Mouse (Mus musculus): ENCODE data around the gene Fgfbp3.
"Not testable (repeated sequence)": the region's sequence is repeated elsewhere in the genome, so short reads cannot be mapped to it uniquely, and the experiment has no call there.

Gene Fgfbp3

DNA sequence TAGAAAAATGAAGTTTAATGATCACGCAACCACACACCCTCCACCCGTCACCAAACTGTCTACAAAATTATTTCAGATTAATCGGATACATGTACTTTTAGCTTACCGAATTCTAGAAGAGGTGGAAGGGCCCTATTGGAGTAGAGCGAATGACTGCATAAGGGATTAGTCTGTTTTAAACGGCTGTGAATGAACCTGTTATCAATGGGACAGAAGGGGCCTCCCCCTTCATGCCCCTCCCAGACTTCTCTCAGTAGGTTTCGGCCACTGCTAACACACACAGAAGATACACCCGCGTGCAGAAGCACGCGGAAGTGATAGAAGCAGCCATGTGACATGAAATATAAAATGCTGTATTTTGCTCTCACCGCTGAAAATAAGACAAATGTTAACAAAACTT is at the start of gene Fgfbp3:
TSS of gene Fgfbp3 (minus strand) at position 150 of the 400 bp plus-strand sequence.
- no peak for DNase-seq (ENCODE audit: low spot score in 2 of 2)

DNA sequence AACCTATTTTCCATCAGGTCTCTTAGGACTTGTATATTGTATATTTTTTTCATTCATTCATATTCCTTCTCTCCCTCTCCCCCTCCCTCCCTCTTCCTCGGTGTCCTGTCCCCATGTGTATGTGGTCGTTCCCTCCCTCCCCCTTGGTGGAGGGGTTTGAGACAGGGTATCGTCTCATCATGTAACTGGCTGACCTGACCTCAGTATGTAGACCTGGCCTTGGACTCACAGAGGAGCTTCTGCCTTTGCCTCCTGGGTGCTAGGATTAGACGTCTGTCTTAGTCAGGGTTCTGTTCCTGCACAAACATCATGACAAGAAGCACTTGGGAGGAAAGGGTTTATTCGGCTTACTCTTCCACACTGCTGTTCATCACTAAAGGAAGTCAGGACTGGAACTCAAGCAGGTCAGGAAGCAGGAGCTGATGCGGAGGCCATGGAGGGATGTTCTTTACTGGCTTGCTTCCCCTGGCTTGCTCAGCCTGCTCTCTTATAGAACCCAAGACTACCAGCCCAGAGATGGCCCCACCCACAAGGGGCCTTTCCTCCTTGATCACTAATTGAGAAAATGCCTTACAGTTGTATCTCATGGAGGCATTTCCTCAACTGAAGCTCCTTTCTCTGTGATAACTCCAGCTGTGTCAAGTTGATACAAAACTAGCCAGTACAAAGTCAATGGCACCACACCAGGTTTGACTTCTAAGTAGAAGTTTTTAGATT is 43.3 kb upstream of the Fgfbp3 start:
- not testable (repeated sequence) for DNase-seq (ENCODE audit: low spot score in 2 of 2)

DNA sequence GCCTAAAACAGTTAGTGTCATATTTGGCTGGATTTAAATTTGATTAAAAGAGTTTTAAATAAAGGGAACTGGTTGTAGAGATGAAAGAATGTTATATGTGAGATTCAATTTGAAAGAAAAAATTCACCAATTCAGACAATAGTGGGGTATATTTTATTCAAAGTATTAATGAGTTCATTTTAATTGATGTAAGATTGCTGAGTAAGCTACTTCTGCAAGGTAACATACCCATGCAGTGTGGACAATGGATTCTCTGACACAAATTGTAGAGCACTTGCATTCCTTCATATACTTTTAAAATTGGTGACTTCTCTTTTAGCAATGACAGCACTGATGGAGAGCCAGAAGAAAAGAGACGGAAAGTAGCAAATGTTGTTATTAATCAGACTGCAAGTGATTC is 41.9 kb upstream of the Fgfbp3 start:
- DNase-seq (ENCODE audit: low spot score in 2 of 2), result no peak

DNA sequence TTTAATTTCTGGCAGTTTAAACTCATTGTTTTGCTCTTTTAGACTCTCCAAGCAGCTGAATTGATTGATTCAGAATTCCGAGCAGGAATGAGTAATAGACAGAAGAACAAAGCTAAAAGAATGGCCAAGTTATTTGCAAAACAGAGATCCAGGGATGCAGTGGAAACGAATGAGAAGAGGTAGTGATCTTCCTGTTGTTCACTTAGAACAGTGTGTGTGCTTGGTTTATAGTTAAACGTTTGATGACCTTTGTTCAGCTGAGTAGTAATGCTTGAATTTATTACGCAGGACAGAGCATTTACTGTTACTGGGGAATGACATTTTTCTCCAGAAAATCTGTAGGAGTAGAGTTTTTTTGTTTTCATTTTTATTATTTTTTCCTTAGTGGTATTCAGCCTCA is 38.9 kb upstream of the Fgfbp3 start:
- no peak for DNase-seq (ENCODE audit: low spot score in 2 of 2)

DNA sequence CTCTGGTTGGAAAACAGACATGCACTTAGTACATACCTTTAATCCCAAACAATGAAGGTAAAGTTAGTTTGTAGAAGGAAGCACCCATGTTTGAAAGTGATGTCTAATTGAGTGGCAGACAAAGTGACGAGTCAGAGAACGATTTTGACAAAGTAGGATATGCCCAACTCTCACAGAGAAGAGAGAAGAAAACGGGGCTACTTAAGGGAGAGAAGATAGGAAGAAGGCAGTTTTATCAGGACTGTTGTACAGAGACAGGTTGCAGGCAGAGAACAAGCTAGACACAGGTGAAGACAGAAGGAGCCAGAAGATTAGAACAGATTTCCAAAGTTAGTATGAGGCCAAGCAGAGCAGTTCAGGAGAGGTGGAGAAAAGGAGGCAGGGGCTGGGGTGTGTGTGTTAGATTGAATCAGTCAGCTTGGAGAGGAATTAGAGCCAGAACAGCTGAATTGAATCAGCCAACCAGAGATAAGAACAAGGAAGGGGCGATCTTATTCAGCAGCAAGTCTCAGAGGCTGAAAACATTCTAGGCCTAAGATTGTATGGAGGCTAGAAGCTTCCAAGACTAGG is 34.3 kb upstream of the Fgfbp3 start:
- no peak for DNase-seq (ENCODE audit: low spot score in 2 of 2)

DNA sequence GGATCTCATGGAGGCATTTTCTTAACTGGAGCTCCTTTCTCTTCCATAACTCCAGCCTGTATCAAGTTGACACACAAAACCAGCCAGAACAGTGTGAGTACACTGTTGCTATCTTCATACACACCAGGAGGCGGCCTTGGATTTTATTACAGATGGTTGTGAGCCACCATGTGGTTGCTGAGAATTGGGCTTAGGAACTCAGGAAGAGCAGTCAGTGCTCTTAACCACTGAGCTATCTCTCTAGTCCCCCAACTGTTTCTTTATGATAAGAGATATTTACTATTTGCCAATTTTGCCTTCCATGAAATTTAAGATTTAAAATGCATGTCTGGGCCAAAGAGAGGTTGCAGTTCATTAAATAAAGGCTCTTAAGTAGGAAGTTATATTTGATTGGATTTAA is 20.6 kb upstream of the Fgfbp3 start:
- DNase-seq (ENCODE audit: low spot score in 2 of 2), result no peak

DNA sequence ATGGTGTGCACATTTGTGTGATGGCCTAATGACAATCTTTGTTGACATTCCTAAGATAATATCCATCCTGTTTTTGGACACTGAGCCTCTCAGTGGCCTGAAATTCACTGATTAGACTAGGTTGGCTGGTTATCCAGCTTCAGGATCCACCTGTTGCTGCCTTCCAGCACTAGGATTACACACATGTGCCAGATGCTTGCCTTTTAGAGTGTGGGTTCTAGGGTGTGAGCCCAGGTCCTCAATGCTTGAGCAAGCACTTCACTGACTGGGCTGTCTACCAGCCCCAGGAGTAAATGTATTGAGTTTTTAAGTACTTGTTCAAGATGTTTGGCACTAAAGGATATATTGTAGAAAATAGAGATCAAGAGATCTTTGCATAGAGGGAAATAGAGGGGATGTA is 18.6 kb upstream of the Fgfbp3 start:
- DNase-seq (ENCODE audit: low spot score in 2 of 2), result no peak

GRCm38 (mm10) chr19:36936285-36936684 is 16.9 kb upstream of the Fgfbp3 start:
- no peak for DNase-seq (ENCODE audit: low spot score in 2 of 2)

DNA sequence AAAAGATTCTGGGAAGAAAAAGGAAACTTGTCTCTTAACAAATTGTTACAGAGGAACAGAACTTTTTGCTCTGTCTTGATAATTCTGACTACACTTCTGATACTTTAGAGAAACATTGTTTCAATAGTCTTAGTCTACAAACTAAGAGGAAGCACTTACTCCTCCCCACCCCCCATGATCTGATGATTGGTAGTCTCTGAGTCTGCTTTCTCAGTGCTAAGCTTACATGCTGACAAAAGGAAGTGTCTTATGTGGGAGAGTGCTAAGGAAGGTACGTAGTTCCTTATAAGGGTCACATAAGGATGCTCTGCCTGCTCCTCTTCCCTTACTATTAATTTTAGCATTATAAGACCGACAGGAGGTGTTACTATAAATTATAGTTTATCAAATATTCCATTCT is 13.2 kb upstream of the Fgfbp3 start:
- DNase-seq (ENCODE audit: low spot score in 2 of 2), result peak; percentile 15 to 33

DNA sequence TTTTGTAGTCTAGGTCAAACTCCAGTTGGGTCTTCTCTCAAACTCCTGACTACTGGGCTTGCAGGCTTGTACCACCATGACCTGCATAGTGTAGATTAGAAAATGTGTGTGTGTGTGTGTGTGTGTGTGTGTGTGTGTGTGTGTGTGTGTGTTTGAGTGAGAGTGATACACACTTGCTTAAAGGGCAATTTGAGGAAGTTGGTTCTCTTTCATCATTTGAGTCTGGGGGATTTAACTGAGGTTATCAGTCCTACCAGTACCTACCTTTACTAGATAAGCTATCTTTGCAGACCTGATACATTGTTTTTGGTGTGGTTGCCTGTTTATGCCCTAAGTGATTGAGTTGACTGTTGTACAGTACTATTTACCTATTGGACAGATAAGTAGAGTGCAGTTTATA is 12.7 kb upstream of the Fgfbp3 start:
- DNase-seq (ENCODE audit: low spot score in 2 of 2), result no peak

DNA sequence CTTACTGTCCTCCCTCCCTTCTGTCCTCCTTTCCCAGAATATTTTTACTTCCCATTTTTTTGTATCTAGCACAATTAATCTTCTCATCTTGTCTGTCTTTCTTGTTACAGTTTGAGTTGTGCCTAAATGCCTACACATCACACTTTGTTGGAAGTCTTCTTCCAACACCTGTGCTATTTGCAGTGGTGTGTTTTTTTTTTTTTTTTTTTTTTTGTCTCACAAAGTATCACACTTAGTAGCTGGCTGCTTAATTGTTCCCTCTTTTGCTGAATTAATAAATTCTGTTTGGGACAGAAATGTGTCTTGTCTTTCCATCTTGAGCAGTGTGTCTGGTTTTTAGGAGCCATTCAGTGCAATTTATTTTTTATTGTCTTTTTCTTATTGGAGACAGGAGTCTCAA is 10.4 kb upstream of the Fgfbp3 start:
- no peak for DNase-seq (ENCODE audit: low spot score in 2 of 2)

DNA sequence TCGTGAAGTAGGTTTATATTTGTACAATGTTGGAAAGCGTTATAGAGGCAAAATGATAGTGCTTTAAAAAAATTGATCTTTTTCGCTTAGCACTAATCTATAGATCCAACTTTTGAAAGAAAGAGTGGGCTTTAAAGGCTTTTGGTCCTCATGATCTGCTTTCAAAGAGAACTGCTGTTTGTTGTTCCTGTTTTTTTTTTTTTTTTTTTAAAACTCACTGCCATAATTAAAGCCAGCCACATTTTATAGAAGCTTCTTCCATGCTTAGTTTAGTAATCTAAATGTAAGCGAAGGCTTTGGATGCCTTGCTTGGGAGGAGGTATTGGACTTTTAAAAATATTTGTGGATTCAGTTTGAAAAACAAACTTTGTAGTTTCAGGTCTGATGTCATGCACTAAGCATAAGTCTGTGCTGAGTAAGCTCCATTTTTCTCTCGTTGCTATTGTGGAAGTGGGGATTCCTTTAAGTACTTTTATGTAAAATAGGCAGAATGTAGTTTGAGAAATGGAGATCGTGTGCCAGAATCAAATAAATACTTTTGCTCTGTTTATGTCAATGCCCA is 8.5 kb upstream of the Fgfbp3 start:
- DNase-seq (ENCODE audit: low spot score in 2 of 2), result no peak

GRCm38 (mm10) chr19:36926553-36927236 is 7.3 kb upstream of the Fgfbp3 start:
- no peak for DNase-seq (ENCODE audit: low spot score in 2 of 2)

DNA sequence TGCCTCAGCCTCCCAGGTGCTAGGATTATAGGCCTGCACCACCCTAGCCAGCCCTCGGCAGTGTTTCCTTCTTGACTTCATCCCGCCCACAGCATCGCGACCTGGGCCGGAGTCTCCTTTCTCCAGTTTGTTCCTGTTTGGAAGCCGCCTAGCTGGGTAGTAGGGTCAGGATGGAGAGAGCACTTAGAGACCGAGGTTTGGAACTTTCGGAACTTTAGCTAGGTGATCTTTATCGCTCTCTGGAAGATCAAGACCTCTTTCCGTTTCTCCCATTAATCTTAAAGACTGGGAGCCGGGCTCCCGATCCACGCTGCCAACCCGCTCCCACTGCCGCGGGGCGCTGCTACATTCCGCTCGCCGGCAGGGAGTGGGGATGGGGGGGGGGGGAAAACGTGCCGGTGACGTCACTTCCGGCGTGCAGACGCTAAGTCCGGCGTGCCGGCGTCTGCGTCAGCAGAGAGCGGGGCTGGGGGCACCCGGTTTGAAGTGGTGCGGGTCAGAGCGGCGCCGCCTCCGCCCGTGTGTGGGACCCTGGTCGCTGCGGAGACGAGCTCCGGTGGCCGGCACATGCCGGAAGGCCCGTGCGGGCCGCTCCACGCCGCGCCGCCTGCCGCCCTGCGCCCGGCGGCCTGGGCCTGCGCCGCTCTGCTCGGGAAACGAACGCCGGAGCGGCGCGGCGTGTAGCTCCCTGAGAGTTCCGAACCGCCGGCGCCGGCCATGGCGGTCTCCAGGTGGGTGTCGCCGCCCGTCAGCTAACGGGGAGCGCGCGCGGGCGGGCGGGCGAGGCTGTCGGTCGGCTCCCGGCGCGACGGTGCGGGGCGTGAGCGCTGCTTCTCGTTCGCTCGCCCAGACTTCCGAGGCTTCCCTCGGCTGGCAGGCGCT is 6.5 kb upstream of the Fgfbp3 start, which contains the start of gene Btaf1:
TSS of gene Btaf1 (plus strand) at position 409 of the 882 bp plus-strand sequence.
- peak; percentile 80 to 90 for DNase-seq (ENCODE audit: low spot score in 2 of 2)

GRCm38 (mm10) chr19:36922936-36923335 is 3.5 kb upstream of the Fgfbp3 start:
- DNase-seq (ENCODE audit: low spot score in 2 of 2), result no peak

GRCm38 (mm10) chr19:36922015-36922414 is 2.6 kb upstream of the Fgfbp3 start:
- peak in 1 of 2 experiments; percentile 11 for DNase-seq (ENCODE audit: low spot score in 2 of 2)

DNA sequence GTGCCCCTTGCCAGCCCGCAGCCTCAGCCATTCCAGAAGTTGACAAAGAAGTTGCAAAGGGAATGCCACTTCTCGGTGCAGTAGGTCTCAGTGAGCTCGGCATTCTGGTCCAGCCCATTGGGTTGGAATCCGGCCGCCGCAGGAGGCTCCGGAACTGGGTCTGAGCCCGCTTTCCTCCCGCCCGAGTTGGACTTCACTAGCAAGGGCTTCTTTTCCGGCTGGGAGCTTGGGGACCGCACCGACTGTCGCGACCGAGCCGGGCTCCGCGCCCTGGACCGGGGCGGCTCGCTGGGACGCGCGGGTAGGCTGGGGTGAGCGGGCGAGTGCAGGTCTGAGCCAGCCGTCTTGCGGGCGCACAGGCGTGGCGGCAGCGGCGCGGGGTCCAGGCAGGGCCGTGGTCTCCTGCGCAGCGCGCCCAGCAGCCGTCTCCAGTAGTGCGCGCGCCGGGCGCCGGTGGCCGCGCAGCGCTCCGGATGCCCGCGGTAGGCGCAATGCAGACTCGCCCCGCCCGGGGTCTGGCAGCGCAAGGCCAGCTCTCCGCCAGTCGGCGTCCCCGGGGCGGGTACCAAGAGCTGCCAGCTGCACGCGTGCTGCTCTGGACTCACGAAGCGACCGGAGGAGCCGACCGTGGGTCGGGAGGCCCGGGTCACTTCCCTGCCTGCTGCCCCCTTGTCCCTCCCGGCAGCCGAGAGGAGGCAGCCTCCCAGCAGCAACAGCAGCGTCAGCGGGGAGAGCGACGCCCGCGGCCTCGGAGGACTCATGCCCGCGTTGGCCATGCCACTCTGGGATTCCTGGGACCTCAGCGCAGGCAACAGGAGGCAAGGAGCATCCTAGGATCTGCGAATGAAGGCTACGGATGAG is 744 bp downstream of the Fgfbp3 start:
- peak; percentile 68 to 79 for DNase-seq (ENCODE audit: low spot score in 2 of 2)

GRCm38 (mm10) chr19:36916876-36917389 is 2.5 kb downstream of the Fgfbp3 start:
- DNase-seq (ENCODE audit: low spot score in 2 of 2), result no peak

GRCm38 (mm10) chr19:36916206-36916605 is 3.2 kb downstream of the Fgfbp3 start:
- no peak for DNase-seq (ENCODE audit: low spot score in 2 of 2)

DNA sequence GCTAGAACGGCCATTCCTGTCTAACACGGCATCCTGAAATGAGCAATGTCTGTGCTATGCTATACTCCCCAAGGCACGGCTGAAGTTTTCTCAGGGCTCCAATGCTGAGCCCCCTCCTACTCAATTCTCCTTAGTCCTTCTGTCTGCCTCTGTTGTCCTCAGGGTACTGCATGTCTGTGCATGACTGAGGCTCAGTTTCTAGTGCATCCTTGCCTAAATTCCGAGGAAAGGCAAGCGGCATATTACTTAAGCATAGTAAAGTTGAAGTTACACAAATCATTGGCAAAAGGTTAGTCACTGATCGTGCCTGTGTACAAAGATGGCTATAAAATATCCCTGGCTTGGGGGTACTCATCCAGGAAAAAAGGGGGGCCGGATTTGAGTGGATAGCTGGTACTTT is 6.4 kb downstream of the Fgfbp3 start:
- no peak for DNase-seq (ENCODE audit: low spot score in 2 of 2)
